Mouse (Mus musculus) neural tube, embryonic 11.5 days (tissue): ENCODE results near the gene Ccdc6. TPM values are rescaled to one million over a fixed set of nuclear protein-coding genes. Genes with fewer than 3 reads are reported as not detected.

Experiments
- ATAC-seq: fragments of 200-750 bp; cut with Nextera tagmentation; 2 replicates; pipeline ENCODE4 v1.8.0; 2017; ENCODE audit warnings: moderate number of reproducible peaks, mild to moderate bottlenecking, moderate TSS enrichment, moderate library complexity; ENCODE audit not compliant: insufficient read depth, low FRiP score, low TSS enrichment
- DNase-seq: peaks from one replicate; pipeline ENCODE4 v3.0.0-alpha.2; 2015; ENCODE audit warnings: low spot score
- H3K27ac ChIP-seq: fragments of 300-500 bp; sonication (generic); 2 replicates; pipeline ENCODE4 v1.5.1; 2014; ENCODE audit warnings: low read depth, mild to moderate bottlenecking, low read length
- H3K27me3 ChIP-seq: fragments of 300-500 bp; sonication (generic); 2 replicates; pipeline ENCODE4 v1.6.1; 2014; ENCODE audit warnings: mild to moderate bottlenecking, low read length, mixed read lengths; ENCODE audit not compliant: control insufficient read depth, insufficient read depth
- H3K36me3 ChIP-seq: fragments of 300-500 bp; sonication (generic); 2 replicates; pipeline ENCODE4 v1.6.1; 2014; ENCODE audit warnings: mild to moderate bottlenecking, low read length, moderate library complexity, mixed read lengths; ENCODE audit not compliant: control insufficient read depth, insufficient read depth
- H3K4me1 ChIP-seq: fragments of 300-500 bp; sonication (generic); 2 replicates; pipeline ENCODE4 v1.6.1; 2014; ENCODE audit warnings: low read length, mixed read lengths; ENCODE audit not compliant: control insufficient read depth, insufficient read depth
- H3K4me2 ChIP-seq: fragments of 300-500 bp; sonication (generic); 2 replicates; pipeline ENCODE4 v1.6.1; 2014; ENCODE audit warnings: low read depth, mild to moderate bottlenecking, moderate library complexity
- H3K4me3 ChIP-seq: fragments of 300-500 bp; sonication (generic); 2 replicates; pipeline ENCODE4 v1.5.1; 2014; ENCODE audit warnings: low read depth, low read length
- H3K9ac ChIP-seq: fragments of 300-500 bp; sonication (generic); 2 replicates; pipeline ENCODE4 v1.6.1; 2014; ENCODE audit warnings: mild to moderate bottlenecking, low read length
- H3K9me3 ChIP-seq: fragments of 300-500 bp; sonication (generic); 2 replicates; pipeline ENCODE4 v1.6.1; 2016; ENCODE audit warnings: low read length; ENCODE audit not compliant: control insufficient read depth
- WGBS: fragments of 180-500 bp; shearing (Covaris S2); extraction: QIAGEN DNeasy Blood & Tissue Kit; methylation state at CpG from one replicate; pipeline ENCODE4 v1.1.7; 2014; 5-methylcytosine and 5-hydroxymethylcytosine counted together
- polyA plus RNA-seq: library from polyadenylated mRNA; unstranded; fragments of >200 nt; fragmentation: Nextera tagmentation; extraction: Ambion mirVana; gene quantifications from 2 replicates; pipeline ENCODE4 v1.2.1, GENCODE M21; 2014

Gene Ccdc6
- polyA plus RNA-seq, 1 experiment from 2014 or later, result 21.6 TPM

- Histone ChIP-seq H3K9me3 (no peaks in the 10 kb centered on the region), H3K27me3 (no peaks in the 10 kb centered on the region), H3K4me1 (no peaks in the 10 kb centered on the region), H3K9ac (no peak overlapping the region), H3K4me2 (no peak overlapping the region), H3K4me3 (no peak overlapping the region), H3K36me3 (no peaks in the 10 kb centered on the region; the same call in 1 of the 2 replicates), H3K27ac (no peak overlapping the region)
- no peak for DNase-seq
- no peak for ATAC-seq
- WGBS, result 80% methylated on average over 7 of the region's 7 CpGs
Observed at GRCm38 (mm10) chr10:70195279-70195678, 98.4 kb downstream of the Ccdc6 start.

GRCm38 (mm10) chr10:70195786-70196185, 98.9 kb downstream of the Ccdc6 start:
- ATAC-seq, result no peak
- 56% methylated on average over 7 of the region's 7 CpGs for WGBS
- H3K4me3 ChIP-seq, result no peak overlapping the region
- no peak overlapping the region for H3K4me2 ChIP-seq
- H3K27me3 ChIP-seq, result no peaks in the 10 kb centered on the region
- H3K36me3 ChIP-seq, result no peaks in the 10 kb centered on the region; the same call in 1 of the 2 replicates
- no peaks in the 10 kb centered on the region for H3K4me1 ChIP-seq
- no peak overlapping the region for H3K27ac ChIP-seq
- no peak overlapping the region; the same call in 1 of the 2 replicates for H3K9ac ChIP-seq
- H3K9me3 ChIP-seq, result no peaks in the 10 kb centered on the region
- DNase-seq, result peak; percentile 48

DNA sequence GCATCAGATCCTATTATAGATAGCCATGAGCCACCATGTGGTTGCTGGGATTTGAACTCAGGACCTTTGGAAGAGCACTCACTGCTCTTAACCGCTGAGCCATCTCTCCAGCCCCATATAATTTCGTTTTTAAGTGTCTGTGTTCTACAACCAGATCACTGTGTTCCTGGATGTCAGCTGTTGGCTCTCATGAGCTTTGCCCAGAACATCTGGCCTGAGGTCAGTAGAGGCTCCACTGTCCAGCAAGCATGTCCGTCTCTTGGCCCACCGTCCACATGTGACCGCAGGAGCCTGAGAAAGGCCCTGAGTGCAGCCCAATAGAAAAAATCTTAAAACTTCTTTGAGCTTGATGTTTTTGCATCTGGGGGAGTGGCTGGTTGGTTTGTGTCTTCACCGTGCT, 99.7 kb downstream of the Ccdc6 start:
- H3K4me1 ChIP-seq, result no peaks in the 10 kb centered on the region
- ATAC-seq (no peak), DNase-seq (no peak)
- no peak overlapping the region for H3K4me3 ChIP-seq
- H3K4me2 ChIP-seq, result no peak overlapping the region
- 91% methylated on average over 6 of the region's 6 CpGs for WGBS
- H3K36me3 ChIP-seq, result no peaks in the 10 kb centered on the region; the same call in 1 of the 2 replicates
- no peak overlapping the region for H3K9ac ChIP-seq
- H3K9me3 ChIP-seq, result no peaks in the 10 kb centered on the region
- H3K27ac ChIP-seq, result no peak overlapping the region
- no peaks in the 10 kb centered on the region for H3K27me3 ChIP-seq

DNA sequence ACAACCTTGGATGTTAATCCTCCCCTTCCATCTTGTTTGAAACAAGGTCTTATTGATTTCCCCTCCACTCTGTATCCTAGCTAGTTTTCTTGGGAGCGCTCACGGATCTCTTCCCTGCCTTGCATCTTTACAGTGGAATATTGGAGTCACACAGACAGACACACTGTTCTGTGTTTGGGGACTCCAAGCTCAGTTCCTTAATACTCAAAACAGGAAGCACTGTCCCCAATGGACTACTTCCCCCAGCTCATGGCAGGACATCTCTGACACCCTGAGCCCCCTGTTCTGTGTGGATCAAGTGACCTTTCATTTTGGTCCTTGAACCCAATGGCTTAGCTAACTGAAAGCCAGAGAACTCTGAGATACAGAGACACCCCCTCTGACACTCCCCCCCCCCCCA, 100.7 kb downstream of the Ccdc6 start:
- H3K27me3 ChIP-seq, result no peaks in the 10 kb centered on the region
- 96% methylated on average over 2 of the region's 2 CpGs for WGBS
- H3K27ac ChIP-seq, result no peak overlapping the region
- H3K36me3 ChIP-seq, result no peaks in the 10 kb centered on the region; the same call in 1 of the 2 replicates
- no peak overlapping the region for H3K4me2 ChIP-seq
- no peak overlapping the region for H3K9ac ChIP-seq
- DNase-seq, result no peak
- H3K4me3 ChIP-seq, result no peak overlapping the region
- H3K9me3 ChIP-seq, result no peaks in the 10 kb centered on the region
- ATAC-seq, result no peak
- H3K4me1 ChIP-seq, result no peaks in the 10 kb centered on the region

- Histone ChIP-seq H3K9me3 (no peaks in the 10 kb centered on the region), H3K4me1 (no peaks in the 10 kb centered on the region), H3K27ac (no peak overlapping the region), H3K4me2 (no peak overlapping the region), H3K4me3 (no peak overlapping the region), H3K9ac (no peak overlapping the region), H3K27me3 (no peaks in the 10 kb centered on the region), H3K36me3 (no peaks in the 10 kb centered on the region; the same call in 1 of the 2 replicates)
- ATAC-seq (no peak), DNase-seq (no peak)
- 74% methylated on average over 6 of the region's 6 CpGs for WGBS
Observed at GRCm38 (mm10) chr10:70198012-70198411, 101.1 kb downstream of the Ccdc6 start.

DNA sequence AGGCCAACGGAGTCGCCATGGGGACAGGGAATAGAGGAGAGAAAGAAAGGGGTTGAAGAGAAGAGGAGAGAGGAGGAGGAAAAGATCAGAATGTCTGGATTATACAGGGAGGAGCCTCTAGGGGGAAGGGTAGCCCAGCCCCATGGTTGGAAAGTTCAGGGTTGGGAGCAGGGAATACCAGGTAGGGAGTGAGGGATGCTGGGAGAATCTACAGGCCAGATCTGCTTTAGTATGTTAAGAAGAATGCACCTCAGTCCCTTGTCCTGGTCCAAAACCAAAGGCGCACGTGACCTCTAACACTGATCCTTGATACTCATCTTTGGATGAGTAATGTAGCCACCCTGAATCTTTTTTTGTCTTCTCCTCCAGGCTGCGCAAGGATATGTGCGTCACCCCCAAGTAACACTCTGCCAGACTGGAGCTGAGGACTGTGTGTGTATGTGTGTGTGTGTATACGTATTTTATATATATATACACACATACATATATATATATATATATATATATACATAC, 102.1 kb downstream of the Ccdc6 start:
- no peak for DNase-seq
- Histone ChIP-seq H3K27me3 (no peaks in the 10 kb centered on the region), H3K4me2 (no peak overlapping the region), H3K4me3 (no peak overlapping the region), H3K4me1 (no peaks in the 10 kb centered on the region), H3K9ac (no peak overlapping the region), H3K27ac (no peak overlapping the region), H3K36me3 (no peaks in the 10 kb centered on the region; the same call in 1 of the 2 replicates), H3K9me3 (no peaks in the 10 kb centered on the region)
- WGBS, result 92% methylated on average over 7 of the region's 7 CpGs
- 0 out of 2 replicates have a peak, but pooled peaks have one; percentile 38 for ATAC-seq

GRCm38 (mm10) chr10:70199466-70200210, 102.7 kb downstream of the Ccdc6 start:
- Histone ChIP-seq H3K9ac (no peak overlapping the region), H3K4me3 (no peak overlapping the region), H3K4me2 (no peak overlapping the region), H3K27me3 (no peaks in the 10 kb centered on the region), H3K36me3 (no peaks in the 10 kb centered on the region), H3K27ac (no peak overlapping the region), H3K4me1 (no peaks in the 10 kb centered on the region), H3K9me3 (no peaks in the 10 kb centered on the region)
- no peak for ATAC-seq
- no peak for DNase-seq
- 90% methylated on average over 6 of the region's 6 CpGs for WGBS

- Histone ChIP-seq H3K4me3 (no peak overlapping the region), H3K4me1 (no peaks in the 10 kb centered on the region), H3K36me3 (no peaks in the 10 kb centered on the region), H3K27ac (no peak overlapping the region), H3K27me3 (no peaks in the 10 kb centered on the region), H3K9ac (no peak overlapping the region), H3K9me3 (no peaks in the 10 kb centered on the region), H3K4me2 (no peak overlapping the region)
- DNase-seq (no peak), ATAC-seq (no peak)
- WGBS, result 78% methylated on average over 12 of the region's 12 CpGs
Observed at GRCm38 (mm10) chr10:70200889-70201500, 104.1 kb downstream of the Ccdc6 start.
